Mouse (Mus musculus): ENCODE results near the gene Rftn2.

The Rftn2 gene

GRCm38 (mm10) chr1:55210202-55210965, 16.2 kb downstream of the Rftn2 start:
- peak; percentile 67 for DNase-seq (ENCODE audit: low read depth)

DNA sequence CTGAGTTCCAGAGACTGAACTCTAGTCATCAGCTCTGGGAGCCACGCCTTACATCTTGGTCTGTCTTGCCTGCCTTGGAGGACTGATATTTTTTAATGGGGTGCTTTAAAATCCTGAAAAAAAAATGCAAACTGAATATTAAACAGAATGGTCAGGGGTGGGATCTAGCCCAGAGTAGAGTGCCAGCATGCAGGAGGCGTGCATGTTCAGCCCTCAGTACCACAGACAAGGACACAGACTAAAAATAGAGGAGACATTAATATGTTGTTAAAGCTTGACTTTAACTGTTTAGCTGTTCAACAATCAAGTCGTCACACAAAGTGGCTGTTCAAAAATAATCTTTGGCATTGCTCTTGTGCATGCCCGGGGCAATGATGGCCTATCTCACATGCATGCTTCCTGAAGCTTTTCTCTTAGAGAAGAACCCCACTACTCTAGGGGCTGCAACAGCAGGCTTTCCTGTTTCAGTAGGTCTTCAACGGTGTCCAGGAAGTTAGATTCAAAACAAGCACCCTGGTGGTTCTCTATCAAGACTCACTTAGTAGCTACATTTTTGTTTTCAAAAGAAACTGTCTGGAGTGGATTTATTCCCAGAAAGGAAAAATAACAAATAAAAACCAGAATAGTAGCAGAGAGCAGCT, 18.0 kb downstream of the Rftn2 start:
- peak; percentile 41 for DNase-seq (ENCODE audit: low read depth)

GRCm38 (mm10) chr1:55207561-55207960, 19.0 kb downstream of the Rftn2 start:
- DNase-seq (ENCODE audit: low read depth) = no peak

GRCm38 (mm10) chr1:55205808-55206327, 20.7 kb downstream of the Rftn2 start:
- DNase-seq (ENCODE audit: low read depth) = no peak

- no peak for DNase-seq (ENCODE audit: low read depth)
Measured at GRCm38 (mm10) chr1:55201850-55202752, 24.5 kb downstream of the Rftn2 start.

GRCm38 (mm10) chr1:55198719-55199118, 27.9 kb downstream of the Rftn2 start:
- DNase-seq (ENCODE audit: low read depth) = no peak

GRCm38 (mm10) chr1:55196327-55197003, 30.1 kb downstream of the Rftn2 start:
- DNase-seq (ENCODE audit: low read depth) = peak; percentile 62

DNA sequence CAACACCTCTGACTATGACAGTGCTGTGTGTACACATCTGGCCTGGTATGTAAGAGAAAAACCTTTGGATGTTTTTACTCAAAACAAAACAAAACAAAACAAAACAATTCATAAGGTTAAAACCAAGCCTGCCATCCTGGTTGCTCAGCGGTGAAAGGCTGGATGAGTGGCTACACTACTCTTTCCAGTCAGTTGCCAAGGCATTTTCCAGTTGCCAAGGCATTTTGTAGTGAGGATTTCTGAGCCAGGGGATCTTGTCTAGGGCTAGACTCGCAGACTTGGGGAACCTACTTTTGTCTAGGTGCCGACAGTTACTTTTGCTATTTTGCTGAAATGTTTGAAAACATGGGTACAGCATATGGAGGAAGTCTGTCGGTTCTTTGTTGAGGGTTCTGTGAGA, 31.6 kb downstream of the Rftn2 start:
- no peak for DNase-seq (ENCODE audit: low read depth)

- DNase-seq (ENCODE audit: low read depth) = no peak
Measured at GRCm38 (mm10) chr1:55194064-55194915, 32.3 kb downstream of the Rftn2 start.

- no peak for DNase-seq (ENCODE audit: low read depth)
Measured at GRCm38 (mm10) chr1:55193316-55193715, 33.3 kb downstream of the Rftn2 start.

DNA sequence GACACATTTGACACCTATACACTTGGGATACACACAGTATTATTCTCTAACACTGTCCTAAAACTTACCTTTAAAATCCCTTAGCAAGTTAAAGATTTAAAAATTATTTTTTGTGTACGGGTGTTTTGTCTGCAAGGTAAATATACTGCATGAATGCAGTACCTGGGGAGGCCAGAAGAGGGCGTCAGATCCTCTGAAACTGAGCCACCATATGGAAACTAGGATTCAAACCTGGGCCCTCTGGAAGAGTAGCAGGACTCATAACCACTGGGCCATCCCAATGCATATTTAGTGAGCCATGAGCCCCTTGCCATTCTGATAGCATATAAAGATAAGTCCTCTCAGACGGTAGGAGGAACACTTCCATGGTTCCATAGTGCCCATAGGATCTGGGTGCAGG, 33.8 kb downstream of the Rftn2 start:
- DNase-seq (ENCODE audit: low read depth) = peak; percentile 53

- no peak for DNase-seq (ENCODE audit: low read depth)
Measured at GRCm38 (mm10) chr1:55192015-55192414, 34.6 kb downstream of the Rftn2 start.

GRCm38 (mm10) chr1:55186592-55187210, 39.9 kb downstream of the Rftn2 start:
- DNase-seq (ENCODE audit: low read depth) = no peak

GRCm38 (mm10) chr1:55185718-55186117, 40.9 kb downstream of the Rftn2 start:
- DNase-seq (ENCODE audit: low read depth) = peak; percentile 31

DNA sequence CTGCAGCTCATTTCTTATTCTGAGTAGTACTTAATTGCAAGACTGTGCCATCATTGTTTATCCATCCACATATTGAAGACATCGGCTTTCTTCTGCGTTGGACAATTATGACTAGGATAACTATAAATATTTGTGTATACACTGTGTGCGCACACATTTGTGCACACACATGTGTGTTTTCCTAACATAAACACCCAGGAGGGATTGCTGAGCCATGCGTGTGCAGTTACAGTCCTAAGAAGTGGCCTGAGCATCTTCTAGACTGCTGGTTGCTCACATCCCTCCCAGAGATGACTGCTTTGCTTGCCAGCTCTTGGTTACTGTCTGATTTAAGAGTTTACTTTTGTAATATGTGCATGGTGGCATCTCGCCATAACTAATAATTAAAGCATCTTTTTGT, 44.2 kb downstream of the Rftn2 start:
- no peak for DNase-seq (ENCODE audit: low read depth)

DNA sequence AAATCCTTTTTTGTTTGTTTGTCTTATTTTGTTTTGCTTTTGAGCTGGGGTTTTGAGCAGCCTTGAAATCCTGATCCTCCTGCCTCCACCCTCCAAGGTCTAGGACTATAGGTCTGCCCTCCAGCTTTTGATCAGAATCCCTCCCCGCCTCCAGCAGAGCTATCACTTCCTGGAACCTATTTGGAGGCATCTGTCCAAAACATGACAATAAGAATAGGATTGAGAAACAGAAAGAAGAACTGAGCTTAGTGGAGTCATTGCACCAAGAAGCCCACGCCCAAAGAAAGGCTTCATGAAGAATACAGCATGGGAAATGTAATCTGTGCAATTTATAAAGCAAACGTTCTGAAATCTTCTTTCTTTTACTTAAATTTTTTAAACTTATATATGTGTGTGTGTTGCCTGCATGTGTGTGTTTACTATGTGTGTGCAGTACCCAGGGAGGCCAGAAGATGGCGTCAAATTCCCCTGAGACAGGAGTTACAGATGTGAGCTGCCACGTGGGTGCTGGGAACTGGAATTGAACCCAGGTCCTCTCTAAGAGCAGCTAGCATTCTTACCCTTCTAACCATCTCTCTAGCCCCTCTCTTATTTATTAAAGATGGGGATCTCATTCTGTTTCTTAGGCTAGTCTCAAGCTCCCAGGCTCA, 46.5 kb downstream of the Rftn2 start:
- DNase-seq (ENCODE audit: low read depth) = no peak

- no peak for DNase-seq (ENCODE audit: low read depth)
Measured at GRCm38 (mm10) chr1:55174558-55175034, 52.0 kb downstream of the Rftn2 start.

- DNase-seq (ENCODE audit: low read depth) = no peak
Measured at GRCm38 (mm10) chr1:55173720-55174557, 52.6 kb downstream of the Rftn2 start.
